Mouse (Mus musculus): Measurements from ENCODE around the gene Hnrnpr.

DNA sequence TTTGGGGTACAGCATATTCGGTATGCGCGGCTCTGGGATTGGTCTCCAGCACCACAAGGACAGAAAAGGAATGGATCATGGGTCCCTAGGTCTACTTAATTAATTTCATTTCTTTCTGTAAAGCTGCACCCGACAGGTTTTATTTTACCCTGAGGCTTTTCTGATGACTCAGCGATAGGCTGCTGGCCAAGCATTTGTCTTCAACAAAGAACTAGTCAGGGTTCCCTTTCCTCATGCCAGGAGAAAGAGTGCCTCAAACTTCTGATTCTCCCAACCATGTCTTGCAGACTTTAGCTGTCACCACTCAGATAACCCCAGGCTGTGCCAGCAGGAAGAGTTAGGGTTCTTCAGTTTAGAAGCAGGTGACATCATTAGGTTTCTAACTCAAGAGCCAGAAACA is 66.3 kb downstream of the Hnrnpr start:
- TF ChIP-seq CTCF (IDR thresholded peaks at IDR 0.05) (no peak), EP300 (IDR thresholded peaks at IDR 0.05) (no peak)

All from lung, postnatal 0 days (tissue).